Mouse (Mus musculus): ENCODE data around the gene Gm9495. TPM values are rescaled to one million over a fixed set of nuclear protein-coding genes. Genes with fewer than 3 reads are reported as not detected.
"Not testable (repeated sequence)": the region's sequence is repeated elsewhere in the genome, so short reads cannot be mapped to it uniquely, and the experiment has no call there.

Gene Gm9495
- total RNA-seq (2021) = not detected
- long read RNA-seq = 0 reads

DNA sequence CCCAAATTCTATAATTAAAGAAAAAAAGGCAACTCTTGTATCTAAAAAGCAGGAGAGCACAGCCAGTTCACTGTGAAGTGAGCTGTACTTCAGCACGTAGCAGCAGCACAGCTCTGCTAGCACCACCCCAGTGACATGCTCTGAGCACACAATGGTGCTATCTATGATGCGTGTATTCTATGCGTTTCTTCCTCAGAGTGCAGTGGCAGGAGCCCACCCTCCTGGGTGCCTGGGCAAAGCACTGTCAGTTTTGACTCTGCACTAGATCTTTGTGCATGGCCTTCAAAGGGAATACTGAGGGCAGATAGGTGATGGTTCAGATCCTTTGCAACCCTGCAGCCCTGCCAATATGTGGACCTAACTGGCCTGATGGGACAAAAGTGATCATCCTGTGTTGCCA, at the start of gene Gm9495:
Gene Gm9495 (minus strand): TSS at position 101 of the 400 bp plus-strand sequence.
- DNase-seq (ENCODE audit: low spot score in 2 of 2) = not testable (repeated sequence)

DNA sequence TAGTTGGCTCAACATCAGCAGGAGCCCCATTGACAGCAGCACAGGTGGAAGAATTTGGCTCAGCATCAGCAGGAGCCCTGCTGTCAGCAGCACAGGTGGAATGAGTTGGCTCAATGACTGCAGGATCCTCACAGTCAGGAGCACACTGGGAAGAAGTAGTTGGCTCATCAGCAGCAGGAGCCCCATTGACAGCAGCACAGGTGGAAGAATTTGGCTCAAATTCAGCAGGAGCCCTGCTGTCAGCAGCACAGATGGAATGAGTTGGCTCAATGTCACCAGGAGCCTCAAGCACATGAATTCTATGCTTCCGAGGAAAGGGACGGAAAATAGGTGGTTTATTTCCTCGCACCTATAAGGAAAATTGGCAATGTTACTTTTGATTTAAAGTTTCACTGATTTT, 21.6 kb upstream of the Gm9495 start:
- DNase-seq (ENCODE audit: low spot score in 2 of 2) = not testable (repeated sequence)

DNA sequence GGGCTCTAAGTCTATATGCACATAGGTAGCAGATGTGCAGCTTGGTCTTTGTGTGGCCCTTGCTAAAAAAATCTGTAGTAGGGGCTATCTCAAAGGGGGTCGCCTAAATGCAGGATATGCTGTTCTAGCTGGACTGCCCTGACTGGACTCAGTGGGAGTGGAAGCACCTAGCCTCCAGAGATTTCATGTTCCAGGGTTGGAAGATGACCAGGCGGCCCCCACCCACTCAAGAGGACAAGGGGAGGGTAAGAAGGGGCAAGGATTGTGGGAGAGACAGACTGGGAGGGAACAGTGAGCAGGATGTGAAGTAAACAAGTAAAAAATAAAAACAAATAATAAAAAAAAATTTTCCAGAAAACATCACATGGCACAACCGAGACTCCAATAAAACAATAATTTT, 33.3 kb downstream of the Gm9495 start:
- not testable (repeated sequence) for DNase-seq (ENCODE audit: low spot score in 2 of 2)

GRCm38 (mm10) chr8:69414326-69414725, 39.0 kb downstream of the Gm9495 start:
- DNase-seq (ENCODE audit: low spot score in 2 of 2) = no peak

- DNase-seq (ENCODE audit: low spot score in 2 of 2) = no peak
Measured at GRCm38 (mm10) chr8:69404768-69405167, 48.6 kb downstream of the Gm9495 start.

- no peak for DNase-seq (ENCODE audit: low spot score in 2 of 2)
Measured at GRCm38 (mm10) chr8:69399956-69400443, 53.4 kb downstream of the Gm9495 start.

- no peak for DNase-seq (ENCODE audit: low spot score in 2 of 2)
Measured at GRCm38 (mm10) chr8:69399181-69399955, 54.0 kb downstream of the Gm9495 start.

DNA sequence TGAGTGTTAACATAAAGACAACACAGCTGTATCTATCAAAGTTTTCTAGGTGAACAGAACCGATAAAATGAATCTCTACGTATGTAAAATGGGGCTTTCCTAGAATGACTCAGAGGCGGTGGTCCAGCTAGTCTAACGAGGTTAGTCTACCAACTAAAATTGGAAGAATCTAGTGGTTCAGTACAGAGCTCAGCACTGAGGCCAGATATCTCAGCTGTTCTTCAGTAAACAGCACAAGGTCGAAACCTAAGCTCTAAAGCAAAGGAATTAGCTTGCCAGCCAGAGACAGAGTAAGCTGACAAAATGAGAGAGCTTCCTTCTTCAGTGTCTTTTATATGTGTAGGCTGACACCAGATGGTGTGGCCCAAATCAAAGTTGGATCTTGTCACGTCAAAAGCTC, 57.2 kb downstream of the Gm9495 start:
- no peak for DNase-seq (ENCODE audit: low spot score in 2 of 2)

- DNase-seq (ENCODE audit: low spot score in 2 of 2) = peak; percentile 87 to 97
Measured at GRCm38 (mm10) chr8:69395050-69395789, 58.1 kb downstream of the Gm9495 start.

- no peak for DNase-seq (ENCODE audit: low spot score in 2 of 2)
Measured at GRCm38 (mm10) chr8:69384361-69384760, 69.0 kb downstream of the Gm9495 start.

Other genes starting within 250 kb of the Gm9495 start
- gene Zfp930, start 244.5 kb downstream of the Gm9495 start, total RNA-seq (2021) = 10 to 100 TPM; 13.3 to 13.7 TPM
- gene D130040H23Rik, start 182.5 kb downstream of the Gm9495 start, total RNA-seq (2021) = 10 to 100 TPM; 19.6 to 22.7 TPM
- gene Gm7697, start 69.4 kb upstream of the Gm9495 start, total RNA-seq (2021) = not detected
- 10 to 100 TPM; 14.9 to 15.6 TPM for gene Zfp868, start 172.0 kb upstream of the Gm9495 start, total RNA-seq (2021)
- gene Zfp964, start 200.9 kb upstream of the Gm9495 start, total RNA-seq (2021) = 1 to 10 TPM; 5.5 TPM